ENCODE assay signal across 8 mouse cellular contexts in the genomic region with DNA sequence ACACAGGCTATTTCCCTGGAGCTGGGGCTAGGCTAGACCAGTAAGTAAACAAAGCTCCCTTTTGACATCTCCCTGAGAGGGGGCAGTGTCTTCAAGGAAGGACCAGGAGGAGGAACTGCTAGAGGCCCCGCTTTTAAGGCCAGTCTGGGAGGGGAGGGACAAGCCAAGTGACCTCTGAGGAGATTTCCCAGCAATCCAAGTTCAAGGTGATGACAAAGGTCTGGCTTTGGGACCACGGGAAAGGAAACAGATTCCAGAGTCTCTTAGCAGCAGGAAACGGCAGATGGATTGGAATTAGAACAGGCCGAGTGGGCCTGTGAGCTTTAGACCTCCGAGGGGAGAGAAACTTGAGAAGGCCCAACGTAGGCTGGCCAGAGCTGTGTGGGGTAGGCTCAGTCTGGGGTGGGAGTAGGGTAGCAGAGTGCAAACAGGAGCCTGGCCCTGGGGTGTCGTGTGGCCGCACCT.
DNase-seq lines count a peak whose midpoint lies in the region; ATAC-seq and TF ChIP-seq lines count a peak whose summit lies in the region.

No protein-coding gene starts in this region.

- peak; percentile 55 for ATAC-seq in heart, embryonic 13.5 days (ENCODE audit: extremely low read depth, insufficient number of reproducible peaks, low FRiP score, low TSS enrichment)
- no peak for ATAC-seq in midbrain, postnatal 0 days (ENCODE audit: low FRiP score)
- no peak for ATAC-seq in megakaryocyte-erythroid progenitor cell, adult 5-6 weeks (replicated peaks; ENCODE audit: low FRiP score, low TSS enrichment, poor library complexity, severe bottlenecking)

- H3K36me3 ChIP-seq in liver, adult 2 months (ENCODE audit: control insufficient read depth, insufficient read depth, low read length) = no peaks in the 10 kb centered on the region
- H3K36me3 ChIP-seq in heart, embryonic 13.5 days = no peaks in the 10 kb centered on the region
- no peaks in the 10 kb centered on the region for H3K36me3 ChIP-seq in midbrain, postnatal 0 days (ENCODE audit: insufficient read depth, low read length)

- H3K9ac ChIP-seq in liver, adult 2 months (ENCODE audit: low read depth, low read length) = no peak overlapping the region
- no peak overlapping the region for H3K9ac ChIP-seq in heart, embryonic 13.5 days
- H3K9ac ChIP-seq in midbrain, postnatal 0 days (replicated peaks; ENCODE audit: low read length, poor library complexity, severe bottlenecking) = no peak overlapping the region

- H3K9me3 ChIP-seq in heart, embryonic 13.5 days = no peaks in the 10 kb centered on the region
- no peaks in the 10 kb centered on the region for H3K9me3 ChIP-seq in midbrain, postnatal 0 days (ENCODE audit: low read length)

- TF ChIP-seq CTCF in liver, adult 2 months (IDR thresholded peaks at IDR 0.05; ENCODE audit: low read depth, low read length) = no peak
- no peak for TF ChIP-seq CTCF in midbrain, postnatal 0 days (IDR thresholded peaks at IDR 0.05)

- 0 out of 2 replicates have a peak overlapping the region, but pooled peaks have one; percentile 15 for H3K27ac ChIP-seq in liver, adult 2 months (replicated peaks; ENCODE audit: insufficient read depth, low read depth, low read length)
- peak overlapping the region; percentile 92 for H3K27ac ChIP-seq in heart, embryonic 13.5 days (replicated peaks)
- H3K27ac ChIP-seq in midbrain, postnatal 0 days (ENCODE audit: low read depth, low read length) = no peak overlapping the region

- no peaks in the 10 kb centered on the region for H3K79me2 ChIP-seq in liver, adult 2 months (ENCODE audit: control insufficient read depth, insufficient read depth, low read length)

- no peaks in the 10 kb centered on the region for H3K4me1 ChIP-seq in liver, adult 2 months (ENCODE audit: control insufficient read depth, insufficient read depth, low read length)
- H3K4me1 ChIP-seq in heart, embryonic 13.5 days = peaks cover 38% of the 10 kb centered on the region
- H3K4me1 ChIP-seq in midbrain, postnatal 0 days (ENCODE audit: insufficient read depth, low read length) = no peaks in the 10 kb centered on the region

- no peaks in the 10 kb centered on the region for H3K27me3 ChIP-seq in liver, adult 2 months (ENCODE audit: control insufficient read depth, insufficient read depth, low read length)
- no peaks in the 10 kb centered on the region for H3K27me3 ChIP-seq in heart, embryonic 13.5 days (replicated peaks)
- no peaks in the 10 kb centered on the region for H3K27me3 ChIP-seq in midbrain, postnatal 0 days (ENCODE audit: insufficient read depth, low read length)

- WGBS in liver, adult 2 months = 44% methylated on average over 8 of the region's 8 CpGs
- WGBS in heart, embryonic 13.5 days = 12% methylated on average over 8 of the region's 8 CpGs
- 48% methylated on average over 8 of the region's 8 CpGs for WGBS in midbrain, postnatal 0 days

- no peak overlapping the region for H3K4me3 ChIP-seq in liver, adult 2 months (ENCODE audit: insufficient read depth, low read depth, low read length)
- H3K4me3 ChIP-seq in heart, embryonic 13.5 days = no peak overlapping the region
- H3K4me3 ChIP-seq in midbrain, postnatal 0 days (ENCODE audit: low read depth, low read length) = no peak overlapping the region

- peak; percentile 33 for DNase-seq in liver, adult 2 months (ENCODE audit: extremely low read depth, low read depth, low spot score)
- no peak for DNase-seq in liver
- peak; percentile 47 for DNase-seq in kidney, adult 9 months
- peak; percentile 19 for DNase-seq in midbrain, postnatal 0 days (ENCODE audit: low spot score)
- DNase-seq in right cerebral cortex, adult 2 months (ENCODE audit: low spot score in 2 of 2) = no peak
- DNase-seq in spleen, adult 12 weeks (ENCODE audit: low spot score) = no peak

- no peak for TF ChIP-seq POLR2A in liver, adult 2 months (IDR thresholded peaks at IDR 0.05; ENCODE audit: extremely low read depth, insufficient read depth, low read length)

- no peak overlapping the region for H3K4me2 ChIP-seq in heart, embryonic 13.5 days
- H3K4me2 ChIP-seq in midbrain, postnatal 0 days (ENCODE audit: low read depth, low read length, poor library complexity, severe bottlenecking) = no peak overlapping the region

Comparison
In these comparisons a context has a peak if more than half of its experiments do, and no peak if none do; other contexts are left out.
1. DNase-seq: peak in liver, adult 2 months (single experiment), kidney, adult 9 months (single experiment) and midbrain, postnatal 0 days (single experiment); none in liver (single experiment), right cerebral cortex, adult 2 months (0 of 2) and spleen, adult 12 weeks (single experiment).